Mouse (Mus musculus) midbrain, embryonic 16.5 days (tissue): ENCODE data around the gene Hist1h3e. TPM values are rescaled to one million over a fixed set of nuclear protein-coding genes. Genes with fewer than 3 reads are reported as not detected.
"Not testable (repeated sequence)": the region's sequence is repeated elsewhere in the genome, so short reads cannot be mapped to it uniquely, and the experiment has no call there.

Source experiments
- ATAC-seq: fragments of 200-750 bp; cut with Nextera tagmentation; 2 replicates; pipeline ENCODE4 v1.8.0; 2017; ENCODE audit warnings: moderate TSS enrichment
- H3K27ac ChIP-seq: fragments of 300-500 bp; sonication (generic); 2 replicates; pipeline ENCODE4 v1.5.1; 2014; ENCODE audit warnings: mild to moderate bottlenecking, low read length, mixed read lengths
- H3K27me3 ChIP-seq: fragments of 300-500 bp; sonication (generic); 2 replicates; pipeline ENCODE4 v1.6.1; 2014; ENCODE audit warnings: low read depth, low read length, mixed read lengths; ENCODE audit not compliant: control insufficient read depth, insufficient read depth
- H3K36me3 ChIP-seq: fragments of 300-500 bp; sonication (generic); 2 replicates; pipeline ENCODE4 v1.6.1; 2014; ENCODE audit warnings: mild to moderate bottlenecking, low read length, moderate library complexity, mixed read lengths; ENCODE audit not compliant: control insufficient read depth, insufficient read depth
- H3K4me1 ChIP-seq: fragments of 300-500 bp; sonication (generic); 2 replicates; pipeline ENCODE4 v1.6.1; 2014; ENCODE audit warnings: mild to moderate bottlenecking, low read length, mixed read lengths; ENCODE audit not compliant: control insufficient read depth, insufficient read depth
- H3K4me2 ChIP-seq: fragments of 300-500 bp; sonication (generic); 2 replicates; pipeline ENCODE4 v1.6.1; 2014; ENCODE audit warnings: mild to moderate bottlenecking, low read length, mixed read lengths
- H3K4me3 ChIP-seq: fragments of 300-500 bp; sonication (generic); 2 replicates; pipeline ENCODE4 v1.5.1; 2014; ENCODE audit warnings: low read depth, mild to moderate bottlenecking, low read length, moderate library complexity, mixed read lengths
- H3K9ac ChIP-seq: fragments of 300-500 bp; sonication (generic); 2 replicates; pipeline ENCODE4 v1.6.1; 2014; ENCODE audit warnings: low read depth, low read length, mixed read lengths
- H3K9me3 ChIP-seq: fragments of 300-500 bp; sonication (generic); replicated peaks from 2 replicates; pipeline ENCODE4 v1.6.1; 2014; ENCODE audit warnings: mild to moderate bottlenecking, low read length, mixed read lengths; ENCODE audit not compliant: control insufficient read depth, poor library complexity, severe bottlenecking
- WGBS: fragments of 180-500 bp; shearing (Covaris S2); extraction: QIAGEN DNeasy Blood & Tissue Kit; methylation state at CpG from one replicate; pipeline ENCODE4 v1.1.7; 2014; 5-methylcytosine and 5-hydroxymethylcytosine counted together
- polyA plus RNA-seq: library from polyadenylated mRNA; unstranded; fragments of >200 nt; fragmentation: Nextera tagmentation; extraction: Ambion mirVana; gene quantifications from 2 replicates; pipeline ENCODE4 v1.2.1, GENCODE M21; 2015

Gene Hist1h3e
- 1.0 and 1.4 TPM in 2 replicates for polyA plus RNA-seq

DNA sequence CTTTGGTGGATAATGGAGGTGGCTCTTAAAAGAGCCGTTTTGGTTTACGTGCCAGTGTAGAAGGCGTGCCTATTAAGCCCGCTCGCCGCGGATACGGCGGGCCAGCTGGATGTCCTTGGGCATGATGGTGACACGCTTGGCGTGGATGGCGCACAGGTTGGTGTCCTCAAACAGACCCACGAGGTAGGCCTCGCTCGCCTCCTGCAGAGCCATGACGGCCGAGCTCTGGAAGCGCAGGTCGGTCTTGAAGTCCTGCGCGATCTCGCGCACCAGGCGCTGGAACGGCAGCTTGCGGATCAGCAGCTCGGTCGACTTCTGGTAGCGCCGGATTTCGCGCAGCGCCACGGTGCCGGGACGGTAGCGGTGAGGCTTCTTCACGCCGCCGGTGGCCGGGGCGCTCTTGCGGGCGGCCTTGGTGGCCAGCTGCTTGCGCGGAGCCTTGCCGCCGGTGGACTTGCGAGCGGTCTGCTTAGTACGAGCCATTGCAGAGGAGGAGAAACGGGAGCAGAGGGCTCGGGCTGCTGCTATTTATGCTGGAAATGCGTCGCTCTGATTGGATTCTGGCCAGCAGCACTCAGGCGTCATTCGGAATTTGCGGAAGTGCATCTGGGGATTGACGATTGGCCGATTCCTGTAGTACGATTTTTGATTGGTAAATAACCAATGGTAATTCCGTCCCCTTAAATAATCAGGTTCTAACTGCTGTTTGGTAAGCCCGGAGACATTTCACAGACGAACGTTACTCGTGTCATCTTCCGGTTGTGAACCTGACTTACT, at the start of gene Hist1h3e:
Gene Hist1h3e (minus strand): TSS at position 487 of the 777 bp plus-strand sequence.
- H3K27ac ChIP-seq = peak within 1 kb of the TSS; percentile 98
- not testable (repeated sequence) for H3K36me3 ChIP-seq, H3K4me1 ChIP-seq, H3K9me3 ChIP-seq, H3K27me3 ChIP-seq
- H3K9ac ChIP-seq = peak within 1 kb of the TSS; percentile 73
- peak; percentile 97 for ATAC-seq
- H3K4me3 ChIP-seq = peak within 1 kb of the TSS; percentile 47
- H3K4me2 ChIP-seq = peak within 1 kb of the TSS; percentile 85
- under 1% methylated on average over 48 of the region's 67 CpGs for WGBS

GRCm38 (mm10) chr13:23611638-23612037, 49.5 kb upstream of the Hist1h3e start:
- no peaks in the 10 kb centered on the region for H3K27me3 ChIP-seq
- H3K9me3 ChIP-seq = no peaks in the 10 kb centered on the region
- H3K4me1 ChIP-seq = no peaks in the 10 kb centered on the region
- ATAC-seq = no peak
- H3K4me3 ChIP-seq = no peak overlapping the region
- no peak overlapping the region for H3K27ac ChIP-seq
- no peak overlapping the region for H3K9ac ChIP-seq
- 90% methylated on average over 3 of the region's 3 CpGs for WGBS
- no peak overlapping the region for H3K4me2 ChIP-seq
- H3K36me3 ChIP-seq = no peaks in the 10 kb centered on the region

DNA sequence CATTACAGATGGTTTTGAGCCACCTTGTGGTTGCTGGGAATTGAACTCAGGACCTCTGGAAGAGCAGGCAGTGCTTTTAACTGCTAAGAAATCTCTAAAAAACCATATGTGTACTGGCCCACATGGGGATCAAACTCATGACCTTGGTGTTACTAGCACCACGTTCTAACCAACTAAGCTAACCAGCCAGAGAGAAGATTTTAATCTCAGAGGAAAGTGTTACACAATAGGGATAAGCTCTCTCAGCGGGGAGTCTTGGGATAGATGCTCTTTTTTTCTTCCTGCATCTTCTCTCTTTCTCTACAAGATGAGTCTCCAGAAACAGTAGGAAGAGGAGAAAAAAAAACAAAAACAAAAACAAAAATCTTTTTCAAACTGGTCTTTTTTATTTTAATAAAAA, 48.2 kb upstream of the Hist1h3e start:
- ATAC-seq = no peak
- no peaks in the 10 kb centered on the region for H3K9me3 ChIP-seq
- H3K36me3 ChIP-seq = no peaks in the 10 kb centered on the region
- H3K27ac ChIP-seq = no peak overlapping the region
- no peak overlapping the region for H3K9ac ChIP-seq
- no peak overlapping the region for H3K4me2 ChIP-seq
- 65% methylated on average over 2 of the region's 2 CpGs for WGBS
- no peaks in the 10 kb centered on the region for H3K27me3 ChIP-seq
- no peak overlapping the region for H3K4me3 ChIP-seq
- H3K4me1 ChIP-seq = no peaks in the 10 kb centered on the region

DNA sequence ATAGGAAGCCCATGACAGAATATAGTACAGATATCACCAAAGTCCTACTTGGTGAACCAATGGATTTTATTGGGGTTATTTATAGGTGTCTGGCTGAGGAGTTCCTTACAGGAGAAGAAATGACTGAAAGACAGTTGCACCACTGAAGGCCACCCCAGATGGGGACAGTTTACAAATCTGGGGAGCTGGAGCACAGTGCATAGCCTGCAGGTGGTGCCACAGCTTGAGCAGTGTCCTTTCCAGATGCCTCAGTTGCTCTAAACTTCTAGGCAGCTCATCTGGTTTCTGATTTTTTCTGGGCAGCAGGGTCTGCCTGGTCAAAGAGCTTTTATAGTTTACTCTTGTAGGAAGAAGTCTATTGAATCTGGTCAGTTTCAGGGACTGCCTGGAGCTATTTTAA, 47.7 kb upstream of the Hist1h3e start:
- no peak overlapping the region for H3K27ac ChIP-seq
- no peak overlapping the region for H3K4me2 ChIP-seq
- no peak overlapping the region for H3K9ac ChIP-seq
- no peak overlapping the region for H3K4me3 ChIP-seq
- no peaks in the 10 kb centered on the region for H3K4me1 ChIP-seq
- H3K36me3 ChIP-seq = no peaks in the 10 kb centered on the region
- no peak for ATAC-seq
- H3K9me3 ChIP-seq = no peaks in the 10 kb centered on the region
- no peaks in the 10 kb centered on the region for H3K27me3 ChIP-seq

DNA sequence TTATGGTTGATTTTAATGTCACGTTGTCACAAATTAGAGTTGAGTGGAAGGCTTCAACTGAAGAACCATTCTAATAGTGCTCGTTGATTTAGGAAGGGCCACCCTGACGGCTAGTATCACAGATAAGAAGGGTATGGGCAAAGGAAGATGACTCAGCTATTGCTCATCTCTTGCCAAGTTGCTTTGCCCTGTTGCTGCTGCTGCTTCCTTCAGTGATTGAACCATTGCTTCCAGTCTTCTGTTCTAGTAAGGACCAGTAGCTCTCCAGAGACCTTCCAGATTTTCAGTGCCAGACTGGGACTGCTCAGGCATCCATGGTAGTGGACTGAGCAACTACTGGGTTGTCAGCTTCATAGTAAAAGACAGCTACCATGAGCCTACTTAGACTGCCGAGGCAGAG, 47.0 kb upstream of the Hist1h3e start:
- Histone ChIP-seq H3K4me2 (no peak overlapping the region), H3K9me3 (no peaks in the 10 kb centered on the region), H3K27ac (no peak overlapping the region), H3K4me3 (no peak overlapping the region), H3K36me3 (no peaks in the 10 kb centered on the region), H3K4me1 (no peaks in the 10 kb centered on the region), H3K27me3 (no peaks in the 10 kb centered on the region), H3K9ac (no peak overlapping the region)
- 92% methylated on average over 4 of the region's 4 CpGs for WGBS
- no peak for ATAC-seq

DNA sequence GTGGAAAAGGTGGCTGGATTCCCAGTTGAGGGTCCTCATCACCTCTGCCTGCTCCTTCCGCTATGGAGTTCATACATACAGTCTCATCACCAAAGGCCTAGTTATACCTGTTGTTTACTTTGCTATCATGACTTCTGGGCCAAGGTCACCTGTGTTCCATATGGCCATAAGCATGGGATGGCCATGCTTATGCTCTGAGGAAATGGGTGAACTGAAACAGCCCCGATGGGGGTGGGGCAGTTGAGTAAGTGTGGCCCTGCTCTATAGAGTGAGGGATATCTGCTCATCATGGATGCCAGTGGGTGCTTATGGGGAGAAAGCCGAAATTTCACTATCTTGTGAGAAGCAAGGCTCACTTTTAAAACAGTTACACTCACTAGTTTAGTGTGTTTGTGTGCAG, 42.9 kb upstream of the Hist1h3e start:
- Histone ChIP-seq H3K9me3 (no peaks in the 10 kb centered on the region), H3K27me3 (no peaks in the 10 kb centered on the region), H3K27ac (no peak overlapping the region), H3K36me3 (no peaks in the 10 kb centered on the region), H3K4me3 (no peak overlapping the region), H3K4me1 (no peaks in the 10 kb centered on the region), H3K9ac (no peak overlapping the region), H3K4me2 (no peak overlapping the region)
- 93% methylated on average over 3 of the region's 3 CpGs for WGBS
- no peak for ATAC-seq

GRCm38 (mm10) chr13:23604452-23604851, 42.3 kb upstream of the Hist1h3e start:
- Histone ChIP-seq H3K27ac (no peak overlapping the region), H3K4me2 (no peak overlapping the region), H3K4me3 (no peak overlapping the region), H3K4me1 (no peaks in the 10 kb centered on the region), H3K9ac (no peak overlapping the region), H3K9me3 (no peaks in the 10 kb centered on the region), H3K27me3 (no peaks in the 10 kb centered on the region), H3K36me3 (no peaks in the 10 kb centered on the region)
- no peak for ATAC-seq
- WGBS = 94% methylated on average over 3 of the region's 3 CpGs

DNA sequence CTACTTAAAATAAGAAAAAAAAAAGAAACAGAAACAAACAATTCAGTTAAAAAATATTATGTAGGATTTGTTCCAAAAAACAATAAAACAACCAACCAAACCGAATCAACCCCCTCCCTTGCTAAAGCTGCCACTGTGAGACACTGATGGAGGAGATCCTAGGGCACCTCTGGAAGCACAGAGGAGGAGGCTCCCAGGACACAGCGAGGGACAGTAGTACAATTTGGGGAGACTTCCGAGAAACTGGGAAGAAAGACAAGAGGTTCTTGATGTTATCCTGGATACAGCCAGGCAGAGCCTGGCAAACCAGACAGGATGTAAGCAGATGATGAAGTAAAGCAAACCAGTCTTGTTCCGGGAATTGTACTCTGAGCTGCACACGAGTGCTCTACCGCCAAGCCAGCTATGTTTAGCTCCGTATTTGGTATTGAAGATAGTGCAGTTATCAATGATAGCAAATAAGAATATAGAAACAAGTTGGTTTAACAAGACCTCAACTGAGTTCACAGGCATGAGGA, 41.1 kb upstream of the Hist1h3e start:
- Histone ChIP-seq H3K9ac (no peak overlapping the region), H3K27me3 (no peaks in the 10 kb centered on the region), H3K4me1 (no peaks in the 10 kb centered on the region), H3K9me3 (no peaks in the 10 kb centered on the region), H3K4me3 (no peak overlapping the region), H3K4me2 (no peak overlapping the region), H3K36me3 (no peaks in the 10 kb centered on the region), H3K27ac (no peak overlapping the region)
- no peak for ATAC-seq
- 91% methylated on average over 7 of the region's 7 CpGs for WGBS

DNA sequence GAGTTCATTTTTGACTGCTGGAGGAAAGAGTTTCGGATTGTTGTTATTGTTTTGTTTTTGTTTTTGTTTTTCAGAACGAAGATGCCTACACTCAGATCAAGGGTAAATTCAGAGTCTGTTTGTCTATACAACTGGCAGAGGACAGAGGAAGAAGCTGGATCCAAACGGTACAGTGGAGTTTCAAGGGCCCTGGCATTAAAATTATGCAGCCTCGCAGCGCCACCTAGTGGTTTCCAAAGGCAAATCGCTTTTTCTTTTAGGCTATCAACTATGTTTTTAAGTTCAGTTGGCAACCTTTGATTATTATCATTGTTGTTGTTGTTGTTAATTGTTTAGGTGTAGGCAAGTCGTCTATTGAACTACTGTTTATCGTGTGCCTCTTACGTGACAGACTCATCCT, 35.8 kb upstream of the Hist1h3e start:
- ATAC-seq = no peak; the same call in 1 of the 2 replicates
- WGBS = 8% methylated on average over 9 of the region's 9 CpGs
- no peaks in the 10 kb centered on the region for H3K36me3 ChIP-seq

More for the DNA sequence above, 35.8 kb upstream of the Hist1h3e start:
- H3K4me3 ChIP-seq = no peak overlapping the region
- no peak overlapping the region for H3K27ac ChIP-seq
- no peaks in the 10 kb centered on the region for H3K4me1 ChIP-seq
- no peaks in the 10 kb centered on the region for H3K9me3 ChIP-seq
- H3K4me2 ChIP-seq = no peak overlapping the region
- no peaks in the 10 kb centered on the region for H3K27me3 ChIP-seq
- no peak overlapping the region for H3K9ac ChIP-seq
